Mouse (Mus musculus) ES-E14 (cell line): ENCODE measurements around the gene Tor3a.

Experiments used
- HCFC1 ChIP-seq: IDR thresholded peaks from 2 replicates; pipeline ENCODE4 v1.6.1; 2012; ENCODE audit warnings: low read length, inconsistent platforms, borderline replicate concordance; ENCODE audit not compliant: insufficient read depth
- MAFK ChIP-seq: IDR thresholded peaks from 2 replicates; pipeline ENCODE4 v1.6.1; 2014; ENCODE audit warnings: mild to moderate bottlenecking, low read depth, low read length, inconsistent platforms; ENCODE audit not compliant: insufficient read depth

DNA sequence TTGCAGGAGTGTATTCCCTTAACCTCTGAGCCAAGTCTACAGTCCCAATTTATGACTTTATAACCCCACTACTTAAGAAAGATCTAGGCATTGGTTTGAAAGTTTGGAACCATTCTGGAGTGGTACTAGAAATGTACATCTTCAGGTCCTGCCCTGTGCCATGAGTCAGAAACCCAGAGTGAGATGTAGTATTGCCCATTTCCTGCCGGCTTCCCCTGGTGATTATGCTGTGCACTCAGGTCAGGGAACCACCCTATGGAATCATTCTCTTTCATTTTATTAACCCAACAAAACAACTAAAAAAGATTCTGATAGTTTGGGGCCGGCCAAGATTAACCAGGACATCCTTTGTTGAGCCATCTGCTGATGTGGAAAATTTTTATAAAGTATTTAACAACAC lies 68.2 kb downstream of the Tor3a start:
- TF ChIP-seq MAFK (no peak), HCFC1 (no peak)
